In the genomic region with DNA sequence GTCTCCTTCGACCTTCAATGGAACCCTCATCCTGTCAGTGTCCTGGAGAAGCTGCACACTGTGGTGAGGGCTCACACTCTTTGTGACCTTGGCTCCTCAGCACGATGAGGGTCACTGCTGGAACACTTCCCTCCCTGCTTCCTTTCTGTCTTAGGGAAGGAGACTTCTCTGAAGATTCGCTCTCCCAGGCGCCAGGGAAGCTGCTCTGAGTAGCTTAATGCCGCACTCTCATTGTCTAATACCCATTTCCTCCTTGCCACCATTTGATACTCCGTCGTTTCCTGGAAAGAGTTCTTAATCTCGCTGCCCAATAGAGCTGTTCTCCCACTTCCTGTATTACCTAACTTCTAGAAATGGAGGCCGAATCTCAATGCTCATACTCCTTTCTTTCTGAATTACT, we compare ENCODE assay signal across 11 mouse cellular contexts. TPM values are rescaled to one million over a fixed set of nuclear protein-coding genes. Genes with fewer than 3 reads are reported as not detected.
DNase-seq lines count a peak whose midpoint lies in the region; ATAC-seq and TF ChIP-seq lines count a peak whose summit lies in the region.
"Had no signal": no experiment of that assay in that cellular context is flagged by ENCODE, and none has a peak within 500 bp of the region (broad histone marks: within the 10 kb centered on the region; RNA-seq: fewer than 3 reads in every experiment).

No protein-coding gene starts in this region.

- H3K4me1 ChIP-seq in heart, embryonic 10.5 days = no peaks in the 10 kb centered on the region
- H3K4me1 ChIP-seq in heart, adult 2 months (ENCODE audit: control insufficient read depth, insufficient read depth, low read length) = no peaks in the 10 kb centered on the region
- no peaks in the 10 kb centered on the region for H3K4me1 ChIP-seq in lung, postnatal 0 days (ENCODE audit: insufficient read depth, low read depth, low read length)
- no peaks in the 10 kb centered on the region for H3K4me1 ChIP-seq in hindbrain, embryonic 12.5 days
- H3K4me1 ChIP-seq: forebrain, embryonic 15.5 days had no signal

- WGBS in heart, embryonic 10.5 days = 53% methylated on average over 9 of the region's 9 CpGs
- 31% methylated on average over 9 of the region's 9 CpGs for WGBS in heart, adult 2 months
- 56% methylated on average over 9 of the region's 9 CpGs for WGBS in lung, postnatal 0 days
- WGBS in hindbrain, embryonic 12.5 days = 69% methylated on average over 9 of the region's 9 CpGs

- no peak for TF ChIP-seq POLR2A in heart, adult 2 months (IDR thresholded peaks at IDR 0.05; ENCODE audit: insufficient read depth, low read depth, low read length)

- no peaks in the 10 kb centered on the region for H3K9me3 ChIP-seq in heart, embryonic 10.5 days
- no peaks in the 10 kb centered on the region for H3K9me3 ChIP-seq in lung, postnatal 0 days (ENCODE audit: low read length)
- no peaks in the 10 kb centered on the region for H3K9me3 ChIP-seq in hindbrain, embryonic 12.5 days (replicated peaks)
- H3K9me3 ChIP-seq: forebrain, embryonic 15.5 days had no signal

- no peak for TF ChIP-seq CTCF in heart, adult 2 months (IDR thresholded peaks at IDR 0.05)
- no peak for TF ChIP-seq CTCF in lung, postnatal 0 days (IDR thresholded peaks at IDR 0.05)

- H3K27ac ChIP-seq in heart, embryonic 10.5 days = peak overlapping the region; percentile 64; the same call in 1 of the 2 replicates
- H3K27ac ChIP-seq in heart, adult 2 months = no peak overlapping the region
- no peak overlapping the region for H3K27ac ChIP-seq in lung, postnatal 0 days (ENCODE audit: low read length)
- H3K27ac ChIP-seq in hindbrain, embryonic 12.5 days = no peak overlapping the region
- H3K27ac ChIP-seq: forebrain, embryonic 15.5 days; hindbrain, postnatal 0 days had no signal

- TF ChIP-seq EP300 in heart, adult 2 months (IDR thresholded peaks at IDR 0.05; ENCODE audit: insufficient read depth, low read depth, low read length) = no peak
- TF ChIP-seq EP300 in lung, postnatal 0 days (IDR thresholded peaks at IDR 0.05) = peak; percentile 76

- no peak for DNase-seq in heart, embryonic 10.5 days (ENCODE audit: low spot score)
- no peak for DNase-seq in heart, adult 2 months
- peak; percentile 10 for DNase-seq in CD4-positive, CD25-positive, alpha-beta regulatory T cell, adult 2 months (ENCODE audit: low read depth, low spot score)
- DNase-seq in lung, postnatal 0 days (ENCODE audit: low spot score) = peak; percentile 66
- DNase-seq in urinary bladder, postnatal 10 days (ENCODE audit: low spot score) = no peak
- DNase-seq: cerebellum, postnatal 36 days had no signal

- no peak overlapping the region for H3K4me3 ChIP-seq in heart, embryonic 10.5 days
- H3K4me3 ChIP-seq in heart, adult 2 months = no peak overlapping the region
- H3K4me3 ChIP-seq in lung, postnatal 0 days (ENCODE audit: low read depth, low read length) = no peak overlapping the region
- no peak overlapping the region for H3K4me3 ChIP-seq in hindbrain, embryonic 12.5 days
- H3K4me3 ChIP-seq: forebrain, embryonic 15.5 days had no signal

- no peaks in the 10 kb centered on the region for H3K27me3 ChIP-seq in heart, embryonic 10.5 days (ENCODE audit: insufficient read depth, poor library complexity, severe bottlenecking)
- H3K27me3 ChIP-seq in heart, adult 2 months (ENCODE audit: control insufficient read depth, insufficient read depth, low read length) = no peaks in the 10 kb centered on the region
- no peaks in the 10 kb centered on the region for H3K27me3 ChIP-seq in lung, postnatal 0 days (replicated peaks; ENCODE audit: insufficient read depth, low read length)
- H3K27me3 ChIP-seq in hindbrain, embryonic 12.5 days = no peaks in the 10 kb centered on the region
- H3K27me3 ChIP-seq: forebrain, embryonic 15.5 days had no signal

- no peaks in the 10 kb centered on the region for H3K36me3 ChIP-seq in heart, embryonic 10.5 days
- no peaks in the 10 kb centered on the region for H3K36me3 ChIP-seq in heart, adult 2 months (ENCODE audit: control insufficient read depth, insufficient read depth, low read length)
- no peaks in the 10 kb centered on the region for H3K36me3 ChIP-seq in lung, postnatal 0 days (ENCODE audit: insufficient read depth, low read length)
- no peaks in the 10 kb centered on the region for H3K36me3 ChIP-seq in hindbrain, embryonic 12.5 days
- H3K36me3 ChIP-seq: forebrain, embryonic 15.5 days had no signal

- intact Hi-C loops in heart, adult 2 months (cut with DNase I) = no loop called here

- H3K9ac ChIP-seq in heart, adult 2 months (ENCODE audit: low read depth, low read length) = no peak overlapping the region
- H3K9ac ChIP-seq in lung, postnatal 0 days (replicated peaks; ENCODE audit: low read depth) = no peak overlapping the region
- H3K9ac ChIP-seq in hindbrain, embryonic 12.5 days = no peak overlapping the region
- H3K9ac ChIP-seq: forebrain, embryonic 15.5 days had no signal

- ATAC-seq in inflammation-experienced regulatory T-cells, adult 6 months = peak; percentile 56
- ATAC-seq in lung, postnatal 0 days = peak; percentile 89
- no peak for ATAC-seq in hindbrain, embryonic 12.5 days (ENCODE audit: low FRiP score)
- ATAC-seq in erythroid progenitor cell, adult 5-6 weeks (replicated peaks; ENCODE audit: low FRiP score, poor library complexity, severe bottlenecking) = no peak
- ATAC-seq: forebrain, embryonic 15.5 days; hindbrain, postnatal 0 days had no signal

- no peaks in the 10 kb centered on the region for H3K79me2 ChIP-seq in heart, adult 2 months (replicated peaks; ENCODE audit: control insufficient read depth, insufficient read depth, low read length)

- no peak overlapping the region for H3K4me2 ChIP-seq in lung, postnatal 0 days (replicated peaks; ENCODE audit: low read depth, low read length)
- H3K4me2 ChIP-seq in hindbrain, embryonic 12.5 days (replicated peaks) = no peak overlapping the region
- H3K4me2 ChIP-seq: forebrain, embryonic 15.5 days had no signal

RNA-seq across cellular contexts. Expression of a gene that starts 46.7 kb away (rescaled TPM):
- 1.2 and 1.4 TPM in 2 replicates for polyA plus RNA-seq in heart, embryonic 10.5 days (2016; fragmentation: Nextera tagmentation; extraction: Ambion mirVana)
- 1 to 10 TPM; 1.3 TPM for total RNA-seq in heart, adult 2 months (2021)
- 0.21 and 0.29 TPM in 2 replicates for polyA plus RNA-seq in heart, adult 2 months (2012; rRNA removed)
- 1 to 10 TPM; 2.1 to 8.5 (median 3.8) TPM for polyA plus RNA-seq in inflammation-experienced regulatory T-cells, adult 6 months (2017; shearing (Covaris generic))
- 15.2 and 18.8 TPM in 2 replicates for polyA plus RNA-seq in lung, postnatal 0 days (2015; fragmentation: Nextera tagmentation; extraction: Ambion mirVana)
- polyA plus RNA-seq in hindbrain, embryonic 12.5 days (2016; fragmentation: Nextera tagmentation; extraction: Ambion mirVana) = 2.0 and 2.9 TPM in 2 replicates
- not detected in 2 replicates for total RNA-seq in erythroid progenitor cell, adult 5-6 weeks (2015; ENCODE audit: low replicate concordance)
- 0.08 and 0.13 TPM in 2 replicates for total RNA-seq in erythroid progenitor cell, adult 5-6 weeks (2017; ENCODE audit: low replicate concordance)

Comparison
In these comparisons a context has a peak if more than half of its experiments do, and no peak if none do; other contexts are left out.
1. DNase-seq: peak in CD4-positive, CD25-positive, alpha-beta regulatory T cell, adult 2 months (single experiment) and lung, postnatal 0 days (single experiment); none in heart, embryonic 10.5 days (single experiment), heart, adult 2 months (0 of 2) and urinary bladder, postnatal 10 days (single experiment).
2. ATAC-seq: peak in inflammation-experienced regulatory T-cells, adult 6 months (single experiment) and lung, postnatal 0 days (single experiment); none in hindbrain, embryonic 12.5 days (single experiment) and erythroid progenitor cell, adult 5-6 weeks (single experiment).